Mouse (Mus musculus) layer of hippocampus, postnatal 25 days (tissue): ENCODE data around the gene Ccnd2. TPM values are rescaled to one million over a fixed set of nuclear protein-coding genes. Genes with fewer than 3 reads are reported as not detected.

Source experiments
- DNase-seq, 2 experiments: peaks; one replicate each; pipeline ENCODE4 v3.0.0; 2022; ENCODE audit warnings: mixed read lengths in 2 of 2, low spot score in 1 of 2; ENCODE audit errors: extremely low spot score in 1 of 2
- total RNA-seq, 2 experiments: library from RNA; stranded (reverse); gene quantifications; 2 replicates each; pipeline ENCODE4 v1.2.3; 2021

Gene Ccnd2
- total RNA-seq, 2 experiments from 2014 or later: 137 to 150 TPM

GRCm38 (mm10) chr6:127114753-127115456, 37.1 kb downstream of the Ccnd2 start:
- DNase-seq: no peak

- DNase-seq: peak; percentile 79 to 83
Measured at GRCm38 (mm10) chr6:127109402-127109930, 42.5 kb downstream of the Ccnd2 start, which contains the start of gene Tigar. Gene Tigar, minus strand, starts transcription at chr6:127109557.

- no peak for DNase-seq
Measured at GRCm38 (mm10) chr6:127108368-127109060, 43.5 kb downstream of the Ccnd2 start.

- no peak for DNase-seq
Measured at GRCm38 (mm10) chr6:127107413-127107812, 44.6 kb downstream of the Ccnd2 start.

- no peak for DNase-seq
Measured at GRCm38 (mm10) chr6:127106726-127107125, 45.3 kb downstream of the Ccnd2 start.

- no peak for DNase-seq
Measured at GRCm38 (mm10) chr6:127106189-127106588, 45.8 kb downstream of the Ccnd2 start.

GRCm38 (mm10) chr6:127105107-127105506, 46.9 kb downstream of the Ccnd2 start:
- DNase-seq: peak in 1 of 2 experiments; percentile 60

GRCm38 (mm10) chr6:127104396-127105029, 47.5 kb downstream of the Ccnd2 start:
- no peak for DNase-seq

- no peak for DNase-seq
Measured at GRCm38 (mm10) chr6:127103506-127104275, 48.3 kb downstream of the Ccnd2 start.

GRCm38 (mm10) chr6:127094565-127094964, 57.4 kb downstream of the Ccnd2 start:
- DNase-seq: no peak

GRCm38 (mm10) chr6:127086739-127087138, 65.3 kb downstream of the Ccnd2 start:
- peak in 1 of 2 experiments; percentile 52 for DNase-seq

- no peak for DNase-seq
Measured at GRCm38 (mm10) chr6:127081820-127082219, 70.2 kb downstream of the Ccnd2 start.

- DNase-seq: peak; percentile 47 to 60
Measured at GRCm38 (mm10) chr6:127079867-127080731, 71.9 kb downstream of the Ccnd2 start.

Other genes starting within 250 kb of the Ccnd2 start
- gene Dyrk4, start 230.4 kb downstream of the Ccnd2 start, total RNA-seq: under 1 TPM in 1 of 2 experiments, not detected in 1; 0.15 TPM
- 1 to 10 TPM; 1.5 to 1.7 TPM for gene Rad51ap1, start 212.6 kb downstream of the Ccnd2 start, total RNA-seq
- gene D6Wsu163e, start 212.2 kb downstream of the Ccnd2 start, total RNA-seq: 10 to 100 TPM; 39.5 to 44.0 TPM
- not detected for gene Fgf6, start 136.6 kb downstream of the Ccnd2 start, total RNA-seq
- under 1 TPM in 1 of 2 experiments, not detected in 1; 0.30 TPM for gene Fgf23, start 79.3 kb downstream of the Ccnd2 start, total RNA-seq
- 10 to 100 TPM; 26.3 to 27.9 TPM for gene Tigar, start 42.6 kb downstream of the Ccnd2 start, total RNA-seq